Mouse (Mus musculus) CH12.LX (cell line): ENCODE measurements around the gene Agtpbp1.

Experiments used
- CTCF ChIP-seq, 2 experiments: IDR thresholded peaks in 1 of 2; conservative IDR thresholded peaks in 1 of 2; 2 replicates each; pipeline ENCODE4 v1.5.1; 2011 to 2012; ENCODE audit warnings: low read depth in 2 of 2, low read length in 2 of 2, improper control_type of control experiment in 1 of 2, inconsistent platforms in 1 of 2, mild to moderate bottlenecking in 1 of 2, moderate library complexity in 1 of 2
- POLR2A ChIP-seq: IDR thresholded peaks from 2 replicates; pipeline ENCODE4 v1.6.1; 2011; ENCODE audit warnings: low read depth, mild to moderate bottlenecking, improper control_type of control experiment, low read length

DNA sequence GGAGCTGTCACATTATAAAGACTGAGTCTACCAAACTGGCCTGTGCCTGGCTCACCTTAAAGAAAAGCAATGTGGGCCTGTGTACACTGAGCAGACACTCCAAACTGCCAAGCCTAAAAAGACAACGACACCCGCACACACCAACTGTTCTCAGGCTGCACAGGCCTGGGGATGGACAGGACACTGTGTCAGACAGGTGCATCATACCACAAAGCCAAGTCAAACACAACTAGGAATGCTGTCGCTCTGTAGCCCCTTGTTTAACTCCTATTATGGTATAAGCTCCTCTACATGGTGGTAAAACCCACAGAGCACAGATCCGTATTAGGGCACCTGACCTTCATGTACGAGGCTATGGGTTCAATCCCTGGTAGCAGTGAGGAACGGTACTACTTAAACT is 65.5 kb downstream of the Agtpbp1 start:
- TF ChIP-seq POLR2A (no peak), CTCF (conservative IDR thresholded peaks at IDR 0.05 in 1 of 2, IDR thresholded peaks at IDR 0.05 in 1 of 2; ENCODE audit: low read depth in 2 of 2, low read length in 2 of 2) (no peak)
